Mouse (Mus musculus): ENCODE data around the gene Bcl2l11. TPM values are rescaled to one million over a fixed set of nuclear protein-coding genes. Genes with fewer than 3 reads are reported as not detected.

Gene Bcl2l11
- polyA plus RNA-seq, 1 experiment, result 10.2 TPM

DNA sequence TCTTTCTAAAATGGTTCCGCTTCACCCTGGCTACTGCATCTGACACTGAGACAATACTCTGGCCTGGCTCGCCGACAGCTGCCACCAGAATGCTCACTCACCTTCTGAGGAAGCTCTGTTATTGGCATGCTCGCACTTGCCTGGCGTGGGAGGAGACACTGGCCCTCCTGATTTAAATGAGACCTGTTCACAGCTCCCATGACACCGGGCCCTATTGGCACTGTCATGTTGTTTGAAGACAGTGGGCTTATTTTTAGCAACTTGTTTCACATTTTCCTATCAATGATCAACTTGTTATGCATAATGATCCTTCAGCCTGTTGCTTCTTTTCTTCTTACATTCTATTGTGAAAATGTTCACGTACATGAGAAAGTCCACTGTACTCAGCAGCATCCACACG is 37.3 kb downstream of the Bcl2l11 start:
- Histone ChIP-seq H3K4me3 (replicated peaks; ENCODE audit: control insufficient read depth, low read depth, low read length) (no peak overlapping the region), H3K4me1 (ENCODE audit: control insufficient read depth, insufficient read depth, low read length) (no peaks in the 10 kb centered on the region; the same call in 1 of the 2 replicates), H3K27ac (ENCODE audit: control insufficient read depth, insufficient read depth, low read depth, low read length, poor library complexity) (no peak overlapping the region)
- no peak for TF ChIP-seq POLR2A (IDR thresholded peaks at IDR 0.05; ENCODE audit: borderline replicate concordance, control insufficient read depth, low read depth, low read length)
- no peak for TF ChIP-seq CTCF (IDR thresholded peaks at IDR 0.05; ENCODE audit: control insufficient read depth, insufficient read depth, low read length)
- 84% methylated on average over 8 of the region's 8 CpGs for WGBS

- 52% methylated on average over 13 of the region's 13 CpGs for WGBS
- Histone ChIP-seq H3K4me1 (ENCODE audit: control insufficient read depth, insufficient read depth, low read length) (peaks cover 1% of the 10 kb centered on the region; the same call in 1 of the 2 replicates), H3K4me3 (replicated peaks; ENCODE audit: control insufficient read depth, low read depth, low read length) (no peak overlapping the region), H3K27ac (ENCODE audit: control insufficient read depth, insufficient read depth, low read depth, low read length, poor library complexity) (peak overlapping the region; percentile 31; the same call in 1 of the 2 replicates)
- TF ChIP-seq CTCF (IDR thresholded peaks at IDR 0.05; ENCODE audit: control insufficient read depth, insufficient read depth, low read length), result no peak
- no peak for TF ChIP-seq POLR2A (IDR thresholded peaks at IDR 0.05; ENCODE audit: borderline replicate concordance, control insufficient read depth, low read depth, low read length)
These were observed 41.0 kb downstream of the Bcl2l11 start for GRCm38 (mm10) chr2:128166623-128167423.

DNA sequence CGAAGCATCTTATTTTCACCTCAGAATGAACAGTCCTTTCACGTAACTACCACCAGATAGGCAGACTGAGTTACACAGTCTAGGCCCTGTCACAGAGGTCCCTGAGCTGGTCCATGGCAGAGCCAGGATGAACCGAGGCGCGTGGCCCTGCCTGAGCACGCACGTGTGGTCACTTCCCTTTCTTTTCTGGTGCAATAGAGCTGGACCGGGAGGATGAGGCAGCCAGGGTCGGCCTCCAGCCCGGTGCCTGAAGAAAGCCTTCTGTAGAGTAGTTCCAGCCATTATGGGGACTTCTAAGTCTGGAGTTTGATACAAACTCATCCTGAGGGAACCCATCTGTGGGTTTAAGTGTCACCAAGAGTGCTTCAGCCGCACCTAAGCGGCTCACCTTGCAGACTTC is 42.1 kb downstream of the Bcl2l11 start:
- WGBS, result 56% methylated on average over 12 of the region's 12 CpGs
- Histone ChIP-seq H3K4me1 (ENCODE audit: control insufficient read depth, insufficient read depth, low read length) (peaks cover 1% of the 10 kb centered on the region; the same call in 1 of the 2 replicates), H3K4me3 (replicated peaks; ENCODE audit: control insufficient read depth, low read depth, low read length) (no peak overlapping the region), H3K27ac (ENCODE audit: control insufficient read depth, insufficient read depth, low read depth, low read length, poor library complexity) (no peak overlapping the region)
- TF ChIP-seq CTCF (IDR thresholded peaks at IDR 0.05; ENCODE audit: control insufficient read depth, insufficient read depth, low read length), result no peak
- TF ChIP-seq POLR2A (IDR thresholded peaks at IDR 0.05; ENCODE audit: borderline replicate concordance, control insufficient read depth, low read depth, low read length), result no peak

DNA sequence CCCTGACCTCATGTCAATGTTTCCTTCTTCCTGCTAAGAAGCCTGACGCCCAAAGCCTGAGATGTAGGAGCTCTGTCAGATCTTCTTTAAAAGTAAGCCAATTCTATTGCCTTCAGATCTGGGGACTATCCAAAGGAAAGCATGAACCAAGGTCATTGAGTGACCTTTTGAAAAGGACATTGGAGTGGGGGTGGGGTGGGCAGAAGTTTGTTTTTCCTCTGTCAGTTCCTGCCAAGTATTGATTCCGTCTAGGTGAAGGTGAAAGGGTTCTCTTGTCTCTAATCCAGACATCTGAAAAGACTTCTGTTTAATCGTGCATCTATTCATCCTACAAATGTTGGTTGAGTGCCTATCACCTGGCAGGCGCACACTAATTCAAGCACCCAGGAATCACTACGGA is 43.6 kb downstream of the Bcl2l11 start:
- WGBS, result 76% methylated on average over 5 of the region's 5 CpGs
- TF ChIP-seq CTCF (IDR thresholded peaks at IDR 0.05; ENCODE audit: control insufficient read depth, insufficient read depth, low read length) (no peak), POLR2A (IDR thresholded peaks at IDR 0.05; ENCODE audit: borderline replicate concordance, control insufficient read depth, low read depth, low read length) (no peak)

DNA sequence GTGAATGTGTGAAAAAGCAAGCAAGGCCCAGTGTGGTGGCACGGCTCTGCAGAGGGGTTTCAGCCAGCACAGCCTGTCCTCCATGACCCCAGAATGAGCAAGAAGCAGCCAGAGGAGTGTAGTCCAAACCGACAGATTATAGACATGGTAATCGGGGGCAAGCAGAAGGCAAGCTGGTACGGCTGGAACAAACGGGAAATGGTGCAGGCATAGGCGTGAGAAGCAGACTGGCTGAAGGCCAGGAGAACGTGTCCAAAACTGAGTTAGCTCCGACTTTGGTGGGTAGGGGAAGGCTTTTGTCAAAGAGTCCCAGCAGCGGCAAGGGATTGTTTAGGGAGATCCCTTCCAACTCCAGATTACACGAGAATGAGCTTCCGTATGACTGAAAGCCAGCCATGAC is 44.1 kb downstream of the Bcl2l11 start:
- WGBS, result 72% methylated on average over 11 of the region's 11 CpGs
- TF ChIP-seq CTCF (IDR thresholded peaks at IDR 0.05; ENCODE audit: control insufficient read depth, insufficient read depth, low read length) (no peak), POLR2A (IDR thresholded peaks at IDR 0.05; ENCODE audit: borderline replicate concordance, control insufficient read depth, low read depth, low read length) (no peak)
- Histone ChIP-seq H3K4me3 (replicated peaks; ENCODE audit: control insufficient read depth, low read depth, low read length) (no peak overlapping the region), H3K4me1 (ENCODE audit: control insufficient read depth, insufficient read depth, low read length) (peaks cover 1% of the 10 kb centered on the region; the same call in 1 of the 2 replicates), H3K27ac (ENCODE audit: control insufficient read depth, insufficient read depth, low read depth, low read length, poor library complexity) (no peak overlapping the region)

More for the DNA sequence above, 43.6 kb downstream of the Bcl2l11 start:
- no peak overlapping the region for H3K4me3 ChIP-seq (replicated peaks; ENCODE audit: control insufficient read depth, low read depth, low read length)
- H3K27ac ChIP-seq (ENCODE audit: control insufficient read depth, insufficient read depth, low read depth, low read length, poor library complexity), result no peak overlapping the region
- peaks cover 1% of the 10 kb centered on the region; the same call in 1 of the 2 replicates for H3K4me1 ChIP-seq (ENCODE audit: control insufficient read depth, insufficient read depth, low read length)

GRCm38 (mm10) chr2:128170614-128171013 is 44.8 kb downstream of the Bcl2l11 start:
- peaks cover 1% of the 10 kb centered on the region; the same call in 1 of the 2 replicates for H3K4me1 ChIP-seq (ENCODE audit: control insufficient read depth, insufficient read depth, low read length)
- no peak overlapping the region for H3K27ac ChIP-seq (ENCODE audit: control insufficient read depth, insufficient read depth, low read depth, low read length, poor library complexity)
- WGBS, result 35% methylated on average over 3 of the region's 3 CpGs
- TF ChIP-seq CTCF (IDR thresholded peaks at IDR 0.05; ENCODE audit: control insufficient read depth, insufficient read depth, low read length) (no peak), POLR2A (IDR thresholded peaks at IDR 0.05; ENCODE audit: borderline replicate concordance, control insufficient read depth, low read depth, low read length) (no peak)
- no peak overlapping the region for H3K4me3 ChIP-seq (replicated peaks; ENCODE audit: control insufficient read depth, low read depth, low read length)

- peaks cover 3% of the 10 kb centered on the region for H3K4me1 ChIP-seq (ENCODE audit: control insufficient read depth, insufficient read depth, low read length)
- H3K4me3 ChIP-seq (replicated peaks; ENCODE audit: control insufficient read depth, low read depth, low read length), result no peak overlapping the region
- 84% methylated on average over 5 of the region's 5 CpGs for WGBS
- H3K27ac ChIP-seq (ENCODE audit: control insufficient read depth, insufficient read depth, low read depth, low read length, poor library complexity), result no peak overlapping the region
- TF ChIP-seq POLR2A (IDR thresholded peaks at IDR 0.05; ENCODE audit: borderline replicate concordance, control insufficient read depth, low read depth, low read length) (no peak), CTCF (IDR thresholded peaks at IDR 0.05; ENCODE audit: control insufficient read depth, insufficient read depth, low read length) (no peak)
These were observed 46.4 kb downstream of the Bcl2l11 start for GRCm38 (mm10) chr2:128172266-128172665.

DNA sequence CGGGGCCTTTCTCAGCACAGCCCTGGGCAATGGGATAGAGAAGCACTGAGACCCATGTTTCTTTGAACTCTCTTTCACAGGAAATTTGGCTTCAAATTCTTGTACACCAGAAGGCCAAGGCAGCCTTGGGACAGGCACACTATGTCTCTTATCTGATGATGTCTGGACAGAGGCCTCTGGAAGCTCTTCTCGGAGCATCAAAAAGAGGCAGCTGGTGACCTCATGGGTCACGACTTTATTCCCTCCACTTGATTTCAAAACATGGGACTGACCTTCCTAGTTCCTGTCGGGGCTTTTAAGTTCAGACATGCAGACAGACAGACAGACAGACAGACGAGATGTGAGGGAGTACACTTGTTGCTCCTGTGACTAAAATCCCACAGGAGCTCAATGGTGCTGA is 48.3 kb downstream of the Bcl2l11 start:
- no peak overlapping the region for H3K4me3 ChIP-seq (replicated peaks; ENCODE audit: control insufficient read depth, low read depth, low read length)
- no peak overlapping the region for H3K27ac ChIP-seq (ENCODE audit: control insufficient read depth, insufficient read depth, low read depth, low read length, poor library complexity)
- TF ChIP-seq CTCF (IDR thresholded peaks at IDR 0.05; ENCODE audit: control insufficient read depth, insufficient read depth, low read length), result no peak
- TF ChIP-seq POLR2A (IDR thresholded peaks at IDR 0.05; ENCODE audit: borderline replicate concordance, control insufficient read depth, low read depth, low read length), result no peak
- 66% methylated on average over 5 of the region's 5 CpGs for WGBS
- H3K4me1 ChIP-seq (ENCODE audit: control insufficient read depth, insufficient read depth, low read length), result peaks cover 3% of the 10 kb centered on the region

Data from bone marrow, adult 2 months (tissue).